In genomic region chr14:52278932-52279746, GRCm38 (mm10) we compare ENCODE assay signal across 8 mouse cellular contexts. TPM values are rescaled to one million over a fixed set of nuclear protein-coding genes. Genes with fewer than 3 reads are reported as not detected.
DNase-seq lines count a peak whose midpoint lies in the region; ATAC-seq lines count a peak whose summit lies in the region.

Tox4 (plus strand) TSS chr14:52279146.
Rab2b (minus strand) TSS chr14:52279545.

- peak within 1 kb of the TSS; percentile 83 for H3K27ac ChIP-seq in lung, embryonic 16.5 days (ENCODE audit: low read length)

- peaks cover 3% of the 10 kb centered on the region for H3K36me3 ChIP-seq in lung, embryonic 16.5 days (ENCODE audit: control insufficient read depth, insufficient read depth, low read length)

- no peaks in the 10 kb centered on the region for H3K9me3 ChIP-seq in lung, embryonic 16.5 days (ENCODE audit: control insufficient read depth, low read length)

- H3K27me3 ChIP-seq in lung, embryonic 16.5 days (ENCODE audit: control insufficient read depth, insufficient read depth, low read depth, low read length) = no peaks in the 10 kb centered on the region

- H3K9ac ChIP-seq in lung, embryonic 16.5 days (ENCODE audit: low read length) = peak within 1 kb of the TSS; percentile 89

- peak; percentile 96 for DNase-seq in MEL-GATA-1-ER (ENCODE audit: extremely low read depth, low read depth)
- DNase-seq in cerebellum, adult 8-10 months = peak; percentile 98
- peak; percentile 99 for DNase-seq in forelimb bud, embryonic 11.5 days (ENCODE audit: low read depth, low spot score)
- peak; percentile 98 for DNase-seq in layer of hippocampus, adult 9-10 months (ENCODE audit: low spot score)
- DNase-seq in ovary, postnatal 10 days (ENCODE audit: low spot score) = peak; percentile 94
- DNase-seq in thymus, postnatal 10 days (ENCODE audit: low spot score in 2 of 2) = peak; percentile 97 to 99

- WGBS in lung, embryonic 16.5 days = under 1% methylated on average over 63 of the region's 66 CpGs

- ATAC-seq in hematopoietic stem cell, adult 5-6 weeks (replicated peaks in 1 of 2; ENCODE audit: insufficient read depth in 1 of 2, low FRiP score in 2 of 2, low TSS enrichment in 1 of 2, low read depth in 1 of 2, poor library complexity in 2 of 2, severe bottlenecking in 2 of 2) = peak; percentile 97 to 98
- ATAC-seq in lung, embryonic 16.5 days (ENCODE audit: low read depth) = peak; percentile 99

- peaks cover 8% of the 10 kb centered on the region for H3K4me1 ChIP-seq in lung, embryonic 16.5 days (replicated peaks; ENCODE audit: control insufficient read depth, insufficient read depth, low read length)

- peak within 1 kb of the TSS; percentile 93 for H3K4me3 ChIP-seq in lung, embryonic 16.5 days (ENCODE audit: low read length)

- H3K4me2 ChIP-seq in lung, embryonic 16.5 days (ENCODE audit: low read depth, low read length) = peak within 1 kb of the TSS; percentile 65

RNA-seq across cellular contexts. Expression of gene Tox4, which starts in this region (rescaled TPM):
- total RNA-seq in hematopoietic stem cell, adult 5-6 weeks (2017) = 55.6 and 59.0 TPM in 2 replicates
- 37.7 and 43.4 TPM in 2 replicates for polyA plus RNA-seq in lung, embryonic 16.5 days (2015; fragmentation: Nextera tagmentation; extraction: Ambion mirVana)

RNA-seq across cellular contexts. Expression of gene Rab2b, which starts in this region (rescaled TPM):
- total RNA-seq in hematopoietic stem cell, adult 5-6 weeks (2017) = 12.7 and 14.1 TPM in 2 replicates
- polyA plus RNA-seq in lung, embryonic 16.5 days (2015; fragmentation: Nextera tagmentation; extraction: Ambion mirVana) = 17.9 and 18.6 TPM in 2 replicates

Comparison
In these comparisons a context has a peak if more than half of its experiments do, and no peak if none do; other contexts are left out.
1. Peak in every context shown above with its lines: DNase-seq, ATAC-seq, H3K4me3 ChIP-seq and H3K27ac ChIP-seq.